Mouse (Mus musculus) midbrain, embryonic 15.5 days (tissue): ENCODE measurements around the gene Phkg2. TPM values are rescaled to one million over a fixed set of nuclear protein-coding genes. Genes with fewer than 3 reads are reported as not detected.
A peak's percentile ranks its signal among the peaks of the same experiment; 100 is the strongest.

ENCODE experiments used
- ATAC-seq: fragments of 200-750 bp; cut with Nextera tagmentation; replicated peaks from 2 replicates; pipeline ENCODE4 v1.8.0; 2017; ENCODE audit warnings: moderate TSS enrichment
- H3K27ac ChIP-seq: fragments of 300-500 bp; sonication (generic); 2 replicates; pipeline ENCODE4 v1.5.1; 2015; ENCODE audit warnings: mild to moderate bottlenecking, inconsistent platforms
- H3K27me3 ChIP-seq: fragments of 300-500 bp; sonication (generic); replicated peaks from 2 replicates; pipeline ENCODE4 v1.6.1; 2015; ENCODE audit warnings: inconsistent platforms
- H3K36me3 ChIP-seq: fragments of 300-500 bp; sonication (generic); replicated peaks from 2 replicates; pipeline ENCODE4 v1.6.1; 2015; ENCODE audit warnings: inconsistent platforms
- H3K4me1 ChIP-seq: fragments of 300-500 bp; sonication (generic); 2 replicates; pipeline ENCODE4 v1.6.1; 2015; ENCODE audit warnings: inconsistent platforms
- H3K4me2 ChIP-seq: fragments of 300-500 bp; sonication (generic); 2 replicates; pipeline ENCODE4 v1.6.1; 2015; ENCODE audit warnings: inconsistent platforms, mild to moderate bottlenecking, moderate library complexity
- H3K4me3 ChIP-seq: fragments of 300-500 bp; sonication (generic); 2 replicates; pipeline ENCODE4 v1.5.1; 2015; ENCODE audit warnings: mild to moderate bottlenecking, inconsistent platforms
- H3K9ac ChIP-seq: fragments of 300-500 bp; sonication (generic); 2 replicates; pipeline ENCODE4 v1.6.1; 2015; ENCODE audit warnings: mild to moderate bottlenecking, inconsistent platforms
- H3K9me3 ChIP-seq: fragments of 300-500 bp; sonication (generic); 2 replicates; pipeline ENCODE4 v1.6.1; 2016; ENCODE audit warnings: inconsistent platforms
- WGBS: fragments of 180-500 bp; shearing (Covaris S2); methylation state at CpG from one replicate; pipeline ENCODE4 v1.1.7; 2015; ENCODE audit warnings: mixed read lengths; 5-methylcytosine and 5-hydroxymethylcytosine counted together
- polyA plus RNA-seq: library from polyadenylated mRNA; unstranded; fragments of >200 nt; fragmentation: Nextera tagmentation; extraction: Ambion mirVana; gene quantifications from 2 replicates; pipeline ENCODE4 v1.2.1, GENCODE M21; 2015

Gene Phkg2
- polyA plus RNA-seq, 1 experiment from 2014 or later: 60.0 TPM

DNA sequence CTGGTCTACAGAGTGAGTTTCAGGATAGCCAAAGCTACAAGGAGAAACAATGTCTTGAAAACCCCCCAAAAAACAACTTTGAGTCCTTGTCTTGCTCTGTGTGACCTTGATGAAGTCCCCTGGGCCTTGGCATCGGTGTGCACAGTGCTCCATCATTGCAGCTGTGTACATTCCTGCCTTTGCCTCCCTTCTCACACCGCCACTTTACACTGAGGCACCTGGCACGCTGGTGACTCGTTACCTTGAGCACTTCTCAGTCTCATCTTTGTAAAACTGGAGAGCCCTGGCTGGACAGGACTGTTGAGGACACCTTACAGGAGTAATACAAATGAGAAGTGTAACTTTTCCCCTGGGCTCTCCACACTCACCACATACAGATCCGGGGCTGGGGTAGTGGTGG, 14.1 kb downstream of the Phkg2 start:
- H3K36me3 ChIP-seq: peaks cover 39% of the 10 kb centered on the region
- no peak overlapping the region for H3K27ac ChIP-seq
- H3K9ac ChIP-seq: no peak overlapping the region
- H3K4me3 ChIP-seq: peak overlapping the region; percentile 77; the same call in 1 of the 2 replicates
- no peaks in the 10 kb centered on the region for H3K27me3 ChIP-seq
- peaks cover 22% of the 10 kb centered on the region for H3K4me1 ChIP-seq
- 71% methylated on average over 5 of the region's 5 CpGs for WGBS
- no peak for ATAC-seq
- peak overlapping the region; percentile 95 for H3K4me2 ChIP-seq
- no peaks in the 10 kb centered on the region for H3K9me3 ChIP-seq

DNA sequence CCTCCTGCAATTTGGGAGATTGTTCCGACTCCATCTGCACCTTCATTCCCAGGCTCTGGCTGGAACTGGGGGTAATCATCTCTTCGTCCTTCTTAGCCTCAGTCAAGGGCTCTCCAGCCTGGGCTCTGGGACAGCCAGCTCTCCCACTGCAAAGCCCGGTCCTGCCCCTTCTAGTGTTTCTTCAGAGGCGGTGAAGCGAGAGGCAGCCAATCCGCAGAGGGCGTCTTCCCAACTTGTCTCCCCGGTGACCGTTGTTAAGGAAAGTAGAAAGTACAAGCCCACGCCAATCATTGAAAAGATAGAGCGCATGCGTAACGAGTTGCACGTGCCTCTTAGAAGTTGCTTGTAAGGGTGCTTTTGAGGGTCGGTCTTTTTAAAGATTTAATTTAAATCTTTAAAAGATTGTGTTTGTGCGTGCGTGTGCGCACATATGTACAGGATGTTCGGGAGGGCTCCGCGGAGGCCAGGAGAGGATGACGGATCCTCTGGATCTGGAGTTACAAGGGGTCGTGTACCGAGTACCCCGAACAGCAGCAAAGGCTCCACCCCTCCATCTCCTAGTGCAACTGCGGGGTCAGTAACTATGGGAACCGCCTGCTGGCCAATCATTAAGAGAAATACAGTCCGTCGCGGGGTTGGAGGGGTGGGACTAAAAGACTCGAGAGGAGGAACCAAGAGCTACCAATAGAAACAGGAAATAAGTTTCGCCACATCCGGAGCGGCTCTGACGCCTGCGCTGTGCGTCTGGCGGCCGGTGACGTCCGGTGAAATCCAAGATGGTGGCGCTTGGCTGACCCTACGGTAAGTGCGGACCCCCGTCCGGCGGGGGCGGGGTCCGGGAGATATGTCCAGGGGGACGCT, 15.1 kb downstream of the Phkg2 start, which contains the start of the genes Ccdc189 and Rnf40:
TSS of gene Ccdc189 (minus strand) at position 585 of the 861 bp plus-strand sequence.
TSS of gene Rnf40 (plus strand) at position 757 of the 861 bp plus-strand sequence.
- peak within 1 kb of the TSS; percentile 79 for H3K27ac ChIP-seq
- no peaks in the 10 kb centered on the region for H3K27me3 ChIP-seq
- under 1% methylated on average over 50 of the region's 50 CpGs for WGBS
- H3K9me3 ChIP-seq: no peaks in the 10 kb centered on the region
- peak within 1 kb of the TSS; percentile 95 for H3K4me2 ChIP-seq
- H3K4me3 ChIP-seq: peak within 1 kb of the TSS; percentile 77
- H3K36me3 ChIP-seq: peaks cover 39% of the 10 kb centered on the region
- peak; percentile 97 for ATAC-seq
- peaks cover 22% of the 10 kb centered on the region for H3K4me1 ChIP-seq
- peak within 1 kb of the TSS; percentile 70 for H3K9ac ChIP-seq

DNA sequence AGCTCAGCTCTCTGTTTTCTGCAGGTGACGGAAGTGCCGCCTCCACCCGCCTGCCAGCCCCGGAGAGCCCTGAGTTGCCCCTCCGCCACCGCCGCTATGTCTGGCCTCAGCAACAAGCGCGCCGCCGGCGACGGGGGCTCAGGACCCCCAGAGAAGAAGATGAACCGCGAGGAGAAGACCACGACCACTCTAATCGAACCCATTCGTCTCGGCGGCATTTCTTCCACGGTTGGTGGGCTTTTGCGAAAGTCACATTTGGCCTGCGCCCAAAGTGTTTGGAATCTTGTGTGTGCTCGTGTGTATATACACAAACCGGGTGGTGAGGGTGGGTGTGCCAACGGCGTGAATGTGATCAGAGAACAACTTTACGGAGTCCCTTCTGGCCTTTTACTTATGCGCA, 15.8 kb downstream of the Phkg2 start:
- Histone ChIP-seq H3K4me1 (peaks cover 22% of the 10 kb centered on the region), H3K36me3 (peaks cover 39% of the 10 kb centered on the region), H3K27ac (peak overlapping the region; percentile 72), H3K9me3 (no peaks in the 10 kb centered on the region), H3K4me2 (peak overlapping the region; percentile 95), H3K9ac (peak overlapping the region; percentile 70), H3K4me3 (peak overlapping the region; percentile 77), H3K27me3 (no peaks in the 10 kb centered on the region)
- WGBS: 6% methylated on average over 29 of the region's 29 CpGs
- no peak for ATAC-seq

DNA sequence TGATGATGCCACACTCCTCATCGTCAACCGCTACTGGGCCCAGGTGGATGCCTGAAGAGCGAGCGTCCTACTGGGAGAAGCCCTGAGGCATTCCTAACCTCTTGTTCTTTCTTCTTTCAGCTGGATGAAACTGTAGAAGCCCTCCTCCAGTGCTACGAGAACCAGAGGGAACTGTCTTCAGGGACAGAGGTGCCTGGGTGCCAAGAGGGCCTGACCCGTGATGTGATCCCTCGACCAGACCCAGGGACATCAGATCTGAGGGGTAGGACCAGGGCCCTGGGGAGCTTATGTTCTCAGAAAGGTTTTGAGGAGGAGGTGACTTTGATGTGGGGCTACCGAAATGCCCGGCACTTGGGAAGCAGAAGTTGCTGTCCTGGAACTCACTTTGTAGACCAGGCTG, 16.5 kb downstream of the Phkg2 start:
- Histone ChIP-seq H3K27me3 (no peaks in the 10 kb centered on the region), H3K9ac (no peak overlapping the region), H3K4me3 (peak overlapping the region; percentile 77), H3K36me3 (peaks cover 44% of the 10 kb centered on the region), H3K27ac (no peak overlapping the region), H3K4me2 (peak overlapping the region; percentile 95), H3K4me1 (peaks cover 22% of the 10 kb centered on the region), H3K9me3 (no peaks in the 10 kb centered on the region)
- WGBS: 95% methylated on average over 9 of the region's 9 CpGs
- ATAC-seq: no peak

DNA sequence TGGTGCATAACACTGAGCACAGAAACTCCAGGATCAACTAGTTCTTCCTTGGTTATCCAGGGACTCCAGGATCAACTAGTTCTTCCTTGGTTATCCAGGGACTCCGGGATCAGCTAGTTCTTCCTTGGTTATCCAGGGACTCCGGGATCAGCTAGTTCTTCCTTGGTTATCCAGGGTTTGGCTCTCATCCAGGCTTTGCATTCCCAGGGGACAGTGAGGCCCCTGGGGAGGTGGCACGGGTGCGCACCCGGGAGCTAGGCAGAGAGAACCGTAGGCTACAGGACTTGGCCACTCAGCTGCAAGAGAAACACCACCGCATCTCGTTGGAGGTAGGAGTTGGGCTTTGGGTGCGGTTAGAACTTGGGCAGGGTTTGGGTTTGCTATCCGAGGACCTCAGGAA, 18.0 kb downstream of the Phkg2 start:
- ATAC-seq: no peak
- Histone ChIP-seq H3K9me3 (no peaks in the 10 kb centered on the region), H3K27me3 (no peaks in the 10 kb centered on the region), H3K27ac (no peak overlapping the region), H3K4me1 (peaks cover 22% of the 10 kb centered on the region), H3K4me3 (no peak overlapping the region), H3K4me2 (no peak overlapping the region), H3K36me3 (peaks cover 59% of the 10 kb centered on the region), H3K9ac (no peak overlapping the region)
- WGBS: 89% methylated on average over 10 of the region's 10 CpGs

DNA sequence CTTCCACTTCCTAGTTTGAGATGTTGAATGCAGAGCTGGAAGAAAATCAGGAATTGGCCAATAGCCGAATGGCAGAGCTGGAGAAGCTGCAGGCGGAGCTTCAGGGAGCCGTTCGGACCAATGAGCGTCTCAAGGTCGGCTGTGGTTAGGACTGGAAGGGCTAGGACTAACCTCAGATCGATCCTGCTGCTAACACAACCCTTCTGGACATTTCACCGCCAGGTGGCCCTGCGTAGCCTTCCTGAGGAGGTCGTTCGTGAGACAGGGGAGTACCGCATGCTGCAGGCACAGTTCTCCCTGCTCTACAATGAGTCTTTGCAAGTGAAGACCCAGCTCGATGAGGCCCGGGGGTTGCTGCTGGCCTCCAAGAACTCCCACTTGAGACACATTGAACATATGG, 19.4 kb downstream of the Phkg2 start:
- no peak overlapping the region for H3K4me3 ChIP-seq
- no peaks in the 10 kb centered on the region for H3K9me3 ChIP-seq

DNA sequence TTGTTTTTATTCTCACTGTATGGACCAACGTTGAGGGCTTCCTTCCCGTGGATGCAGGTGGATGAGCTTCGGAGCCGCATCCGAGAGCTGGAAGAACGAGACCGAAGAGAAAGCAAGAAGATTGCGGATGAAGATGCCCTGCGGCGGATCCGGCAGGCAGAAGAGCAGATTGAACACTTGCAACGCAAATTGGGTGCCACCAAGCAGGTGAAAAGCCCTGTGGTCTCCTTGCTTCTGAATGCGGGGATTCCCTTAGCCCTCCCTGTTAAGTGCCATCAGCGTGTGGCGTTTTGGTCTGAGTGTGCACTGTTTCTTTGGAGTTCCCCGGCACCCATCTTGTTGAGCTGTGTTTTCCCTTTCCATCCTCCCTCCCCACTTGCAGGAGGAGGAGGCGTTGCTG, 23.6 kb downstream of the Phkg2 start:
- ATAC-seq: no peak
- no peak overlapping the region for H3K27ac ChIP-seq
- H3K27me3 ChIP-seq: no peaks in the 10 kb centered on the region
- WGBS: 94% methylated on average over 17 of the region's 17 CpGs
- H3K36me3 ChIP-seq: peaks cover 81% of the 10 kb centered on the region
- no peak overlapping the region for H3K9ac ChIP-seq
- no peaks in the 10 kb centered on the region for H3K9me3 ChIP-seq
- H3K4me3 ChIP-seq: no peak overlapping the region
- H3K4me1 ChIP-seq: no peaks in the 10 kb centered on the region
- H3K4me2 ChIP-seq: no peak overlapping the region

More for the DNA sequence above, 19.4 kb downstream of the Phkg2 start:
- Histone ChIP-seq H3K9ac (no peak overlapping the region), H3K27me3 (no peaks in the 10 kb centered on the region), H3K27ac (no peak overlapping the region), H3K4me1 (peaks cover 14% of the 10 kb centered on the region), H3K4me2 (no peak overlapping the region), H3K36me3 (peaks cover 73% of the 10 kb centered on the region)
- no peak for ATAC-seq
- WGBS: 93% methylated on average over 14 of the region's 14 CpGs

DNA sequence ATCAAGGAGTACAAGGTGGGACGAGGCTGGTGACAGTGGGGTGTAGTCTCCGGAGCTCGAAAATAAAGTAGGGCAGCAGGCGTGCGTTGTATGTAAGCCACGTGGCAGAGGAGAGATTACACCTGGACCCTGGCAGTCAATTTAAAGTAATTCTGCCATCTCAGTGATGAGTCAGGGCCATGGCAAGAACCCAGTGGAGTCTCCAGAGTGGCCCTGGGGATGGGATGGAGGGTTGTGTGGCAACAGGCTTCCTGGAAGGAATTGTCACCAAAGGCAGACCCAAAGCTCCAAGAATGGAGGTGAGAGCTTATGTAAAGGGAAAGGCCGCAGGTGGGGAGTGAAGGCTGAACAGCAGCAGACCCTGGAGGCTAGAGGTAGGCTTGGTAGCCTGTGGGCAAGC, 27.5 kb downstream of the Phkg2 start:
- Histone ChIP-seq H3K27ac (no peak overlapping the region), H3K4me1 (no peaks in the 10 kb centered on the region), H3K9ac (no peak overlapping the region), H3K4me2 (no peak overlapping the region), H3K4me3 (no peak overlapping the region), H3K27me3 (no peaks in the 10 kb centered on the region), H3K36me3 (peaks cover 58% of the 10 kb centered on the region), H3K9me3 (no peaks in the 10 kb centered on the region)
- ATAC-seq: no peak
- 96% methylated on average over 7 of the region's 7 CpGs for WGBS

DNA sequence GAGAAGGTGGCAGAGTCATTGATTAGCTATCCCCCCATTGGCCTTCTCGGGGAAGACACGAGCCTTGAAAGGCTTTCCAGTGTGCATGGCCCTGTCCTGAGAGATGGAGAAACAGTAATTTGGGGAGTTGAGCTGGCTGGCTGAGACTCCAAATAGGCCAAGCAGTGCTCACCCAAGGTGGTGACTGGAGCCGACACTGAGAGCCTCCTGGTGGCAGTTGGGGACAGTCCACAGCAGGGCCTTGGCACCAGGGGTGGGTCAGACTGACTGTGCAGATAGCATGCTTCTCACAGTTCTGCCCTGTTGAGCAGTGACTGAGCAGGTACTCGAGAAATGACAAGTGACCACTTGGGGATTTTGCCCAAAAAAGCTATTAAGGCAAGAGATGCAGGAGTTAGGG, 28.6 kb downstream of the Phkg2 start:
- Histone ChIP-seq H3K9me3 (no peaks in the 10 kb centered on the region), H3K27ac (no peak overlapping the region), H3K36me3 (peaks cover 46% of the 10 kb centered on the region), H3K4me1 (no peaks in the 10 kb centered on the region), H3K27me3 (no peaks in the 10 kb centered on the region), H3K9ac (no peak overlapping the region), H3K4me3 (no peak overlapping the region), H3K4me2 (no peak overlapping the region)
- no peak for ATAC-seq
- 88% methylated on average over 4 of the region's 4 CpGs for WGBS

DNA sequence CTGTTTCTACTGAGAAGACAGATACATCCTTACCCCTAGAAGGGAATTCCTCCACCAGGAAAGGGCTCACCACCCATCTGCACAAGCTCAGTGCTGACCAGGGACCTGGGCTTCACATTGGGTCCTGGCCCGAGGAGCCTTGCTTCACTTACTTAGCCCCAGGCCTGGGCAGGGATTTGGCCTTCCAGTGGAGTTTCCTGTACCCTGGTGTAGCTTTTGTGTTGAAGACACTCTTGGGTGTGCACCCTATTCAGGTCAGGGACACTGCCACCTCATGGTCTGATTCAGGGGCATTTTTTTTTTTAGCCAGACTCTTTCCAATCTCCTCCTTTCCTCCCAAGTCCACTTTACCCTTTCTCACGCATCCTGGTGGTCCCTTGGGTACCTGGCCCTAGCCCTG, 29.8 kb downstream of the Phkg2 start:
- H3K27me3 ChIP-seq: no peaks in the 10 kb centered on the region
- no peak overlapping the region for H3K27ac ChIP-seq
- 91% methylated on average over 2 of the region's 2 CpGs for WGBS
- H3K4me2 ChIP-seq: no peak overlapping the region
- H3K9me3 ChIP-seq: no peaks in the 10 kb centered on the region
- H3K9ac ChIP-seq: no peak overlapping the region
- H3K4me1 ChIP-seq: no peaks in the 10 kb centered on the region
- ATAC-seq: no peak
- no peak overlapping the region for H3K4me3 ChIP-seq
- peaks cover 35% of the 10 kb centered on the region for H3K36me3 ChIP-seq

DNA sequence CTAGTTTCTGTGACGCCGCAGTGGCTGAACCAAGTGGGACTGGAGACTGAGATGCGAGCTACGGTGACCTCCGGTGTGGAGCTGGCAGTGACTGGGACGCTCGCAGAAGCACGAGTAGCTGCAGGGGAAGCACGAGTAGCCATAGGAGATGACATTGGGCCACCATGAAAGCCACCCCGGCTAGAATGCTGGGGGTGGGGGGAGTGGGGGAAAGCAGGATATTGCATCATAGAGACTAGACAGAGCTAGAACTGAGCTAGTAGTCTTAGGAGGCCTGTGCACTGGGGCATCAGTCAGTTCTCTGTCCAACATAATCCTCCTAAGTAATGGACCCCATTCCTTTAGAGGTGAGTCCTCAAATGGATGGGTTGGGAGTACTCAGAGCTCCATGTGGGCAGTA, 31.1 kb downstream of the Phkg2 start:
- no peaks in the 10 kb centered on the region for H3K27me3 ChIP-seq
- H3K9me3 ChIP-seq: no peaks in the 10 kb centered on the region
- H3K9ac ChIP-seq: no peak overlapping the region
- no peak overlapping the region for H3K4me3 ChIP-seq
- no peak for ATAC-seq
- no peak overlapping the region for H3K27ac ChIP-seq
- H3K4me2 ChIP-seq: no peak overlapping the region
- H3K36me3 ChIP-seq: peaks cover 37% of the 10 kb centered on the region
- no peaks in the 10 kb centered on the region for H3K4me1 ChIP-seq
- 94% methylated on average over 10 of the region's 10 CpGs for WGBS

DNA sequence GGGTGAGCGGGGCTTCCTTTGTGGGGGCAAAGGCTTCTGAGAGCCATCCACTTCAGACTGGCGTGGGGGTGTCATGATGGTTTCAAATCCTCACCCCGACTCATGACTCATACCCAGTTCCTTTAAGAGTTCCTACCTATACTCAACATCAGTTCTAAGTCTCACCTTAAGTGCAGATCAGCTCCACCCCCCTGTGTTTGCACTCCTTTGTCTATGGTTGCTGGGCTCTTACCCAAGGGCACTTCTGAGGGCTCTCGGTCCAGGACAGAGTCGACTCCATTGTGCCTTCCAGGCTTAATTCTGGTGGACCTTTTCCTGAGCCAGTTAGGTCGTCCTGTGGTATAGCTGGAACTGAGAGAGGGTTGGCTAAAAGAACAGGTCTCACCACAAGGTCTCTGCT, 34.0 kb downstream of the Phkg2 start:
- Histone ChIP-seq H3K36me3 (peaks cover 55% of the 10 kb centered on the region), H3K27ac (no peak overlapping the region), H3K4me1 (no peaks in the 10 kb centered on the region), H3K27me3 (no peaks in the 10 kb centered on the region), H3K9ac (no peak overlapping the region), H3K4me3 (no peak overlapping the region), H3K4me2 (no peak overlapping the region), H3K9me3 (no peaks in the 10 kb centered on the region)
- WGBS: 89% methylated on average over 6 of the region's 6 CpGs
- no peak for ATAC-seq

DNA sequence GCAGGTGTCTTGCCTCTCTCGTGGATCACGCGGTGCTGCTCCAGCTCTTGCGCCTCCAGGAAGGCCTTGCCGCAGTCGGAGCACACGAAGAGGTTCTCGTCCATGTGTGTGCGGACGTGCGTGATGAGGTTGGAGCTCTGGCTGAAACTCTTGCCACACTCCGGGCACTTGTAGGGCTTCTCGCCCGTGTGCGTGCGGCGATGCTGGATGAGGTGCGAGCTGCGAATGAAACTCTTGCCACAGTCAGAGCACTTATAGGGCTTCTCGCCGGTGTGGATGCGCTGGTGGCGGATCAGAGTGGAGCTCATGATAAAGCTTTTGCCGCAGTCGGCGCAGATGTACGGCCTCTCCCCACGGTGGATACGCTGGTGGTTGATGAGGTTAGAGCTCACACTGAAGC, 37.9 kb downstream of the Phkg2 start:
- Histone ChIP-seq H3K4me1 (peaks cover 18% of the 10 kb centered on the region), H3K27me3 (no peaks in the 10 kb centered on the region), H3K9ac (no peak overlapping the region), H3K4me2 (no peak overlapping the region), H3K4me3 (no peak overlapping the region), H3K36me3 (peaks cover 46% of the 10 kb centered on the region), H3K9me3 (no peaks in the 10 kb centered on the region), H3K27ac (no peak overlapping the region)
- ATAC-seq: no peak
- WGBS: 98% methylated on average over 29 of the region's 29 CpGs
